Mouse (Mus musculus): ENCODE data around the gene C1qtnf6. TPM values are rescaled to one million over a fixed set of nuclear protein-coding genes. Genes with fewer than 3 reads are reported as not detected.

C1qtnf6 gene
- total and polyA plus RNA-seq, 2 experiments from 2014 or later, result 23.0 to 27.4 TPM

- TF ChIP-seq CTCF (IDR thresholded peaks at IDR 0.05; ENCODE audit: low read depth), result no peak
- no peak for TF ChIP-seq EP300 (IDR thresholded peaks at IDR 0.05; ENCODE audit: low read depth)
- H3K9ac ChIP-seq (replicated peaks; ENCODE audit: low read depth, low read length), result no peak overlapping the region
- no peak for ATAC-seq (ENCODE audit: insufficient read depth, low read depth)
These were observed 32.1 kb upstream of the C1qtnf6 start for GRCm38 (mm10) chr15:78563344-78563743.

GRCm38 (mm10) chr15:78559141-78559979, 28.1 kb upstream of the C1qtnf6 start:
- no peak overlapping the region for H3K4me3 ChIP-seq (ENCODE audit: low read depth, low read length)
- H3K9me3 ChIP-seq (replicated peaks; ENCODE audit: control insufficient read depth, low read length), result no peaks in the 10 kb centered on the region
- H3K36me3 ChIP-seq (replicated peaks; ENCODE audit: control insufficient read depth, insufficient read depth, low read length), result no peaks in the 10 kb centered on the region
- no peaks in the 10 kb centered on the region; the same call in 1 of the 2 replicates for H3K27me3 ChIP-seq (ENCODE audit: control insufficient read depth, insufficient read depth, low read length)
- no peak overlapping the region; the same call in 1 of the 2 replicates for H3K27ac ChIP-seq (ENCODE audit: low read depth)
- H3K9ac ChIP-seq (replicated peaks; ENCODE audit: low read depth, low read length), result no peak overlapping the region
- no peak overlapping the region for H3K4me2 ChIP-seq (ENCODE audit: low read depth, low read length)
- no peaks in the 10 kb centered on the region for H3K4me1 ChIP-seq (ENCODE audit: control insufficient read depth, insufficient read depth)
- TF ChIP-seq CTCF (IDR thresholded peaks at IDR 0.05; ENCODE audit: low read depth) (no peak), EP300 (IDR thresholded peaks at IDR 0.05; ENCODE audit: low read depth) (no peak)
- no peak for DNase-seq (ENCODE audit: low spot score)
- no peak for ATAC-seq (ENCODE audit: insufficient read depth, low read depth)
- 61% methylated on average over 11 of the region's 11 CpGs for WGBS

More at GRCm38 (mm10) chr15:78563344-78563743, 32.1 kb upstream of the C1qtnf6 start:
- no peaks in the 10 kb centered on the region for H3K27me3 ChIP-seq (ENCODE audit: control insufficient read depth, insufficient read depth, low read length)
- no peak overlapping the region for H3K4me2 ChIP-seq (ENCODE audit: low read depth, low read length)
- H3K4me1 ChIP-seq (ENCODE audit: control insufficient read depth, insufficient read depth), result no peaks in the 10 kb centered on the region
- no peak overlapping the region for H3K4me3 ChIP-seq (ENCODE audit: low read depth, low read length)
- no peak for DNase-seq (ENCODE audit: low spot score)
- 95% methylated on average over 3 of the region's 3 CpGs for WGBS
- no peaks in the 10 kb centered on the region for H3K36me3 ChIP-seq (replicated peaks; ENCODE audit: control insufficient read depth, insufficient read depth, low read length)
- no peak overlapping the region for H3K27ac ChIP-seq (ENCODE audit: low read depth)
- H3K9me3 ChIP-seq (replicated peaks; ENCODE audit: control insufficient read depth, low read length), result no peaks in the 10 kb centered on the region

DNA sequence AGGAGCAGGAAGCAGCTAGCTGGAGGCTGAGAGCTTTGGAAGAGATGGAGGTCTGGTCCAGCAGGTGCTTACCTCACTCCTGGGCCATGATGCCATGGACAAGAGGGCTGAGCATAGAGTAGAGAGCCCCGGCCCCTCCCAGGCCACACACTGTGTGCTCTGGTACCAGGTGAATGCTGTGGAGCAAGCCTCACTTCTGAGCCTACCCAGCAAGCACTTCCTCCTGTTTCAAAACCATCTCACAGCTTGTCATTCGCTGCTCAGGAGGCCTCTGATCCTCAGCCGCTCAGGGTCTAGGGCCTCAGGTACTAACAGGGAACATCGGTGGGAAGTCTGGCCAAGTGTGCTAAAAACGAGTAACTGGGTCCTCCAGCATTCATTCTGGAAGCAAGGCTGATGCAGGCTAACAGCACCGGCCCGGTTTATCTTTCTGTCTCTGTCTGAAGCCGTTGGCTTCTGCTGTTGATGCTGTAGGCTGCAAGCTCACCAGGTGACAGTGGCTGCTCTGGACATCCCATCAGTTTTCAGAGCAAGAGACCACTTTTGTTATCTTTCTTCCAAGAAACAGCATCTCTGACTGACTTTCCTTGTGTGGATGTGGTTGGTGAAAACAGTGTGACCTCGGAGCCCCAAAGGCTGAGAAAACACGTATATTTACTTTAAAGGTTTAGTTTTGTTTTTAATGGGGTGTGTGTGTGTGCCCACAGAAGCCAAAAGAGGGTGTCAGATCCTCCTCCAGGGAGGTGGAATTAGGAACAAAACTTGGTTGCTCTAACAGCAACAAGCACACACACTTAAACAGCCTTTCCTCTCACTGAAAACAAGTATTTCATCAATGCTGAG, 26.7 kb upstream of the C1qtnf6 start:
- no peak for TF ChIP-seq EP300 (IDR thresholded peaks at IDR 0.05; ENCODE audit: low read depth)
- no peak for TF ChIP-seq CTCF (IDR thresholded peaks at IDR 0.05; ENCODE audit: low read depth)
- Histone ChIP-seq H3K27me3 (ENCODE audit: control insufficient read depth, insufficient read depth, low read length) (no peaks in the 10 kb centered on the region; the same call in 1 of the 2 replicates), H3K4me3 (ENCODE audit: low read depth, low read length) (no peak overlapping the region), H3K4me1 (ENCODE audit: control insufficient read depth, insufficient read depth) (no peaks in the 10 kb centered on the region), H3K27ac (ENCODE audit: low read depth) (no peak overlapping the region), H3K4me2 (ENCODE audit: low read depth, low read length) (no peak overlapping the region), H3K9ac (replicated peaks; ENCODE audit: low read depth, low read length) (no peak overlapping the region), H3K9me3 (replicated peaks; ENCODE audit: control insufficient read depth, low read length) (peaks cover 3% of the 10 kb centered on the region; the same call in 1 of the 2 replicates), H3K36me3 (replicated peaks; ENCODE audit: control insufficient read depth, insufficient read depth, low read length) (no peaks in the 10 kb centered on the region)
- DNase-seq (ENCODE audit: low spot score) (no peak), ATAC-seq (ENCODE audit: insufficient read depth, low read depth) (no peak)
- 57% methylated on average over 10 of the region's 10 CpGs for WGBS

DNA sequence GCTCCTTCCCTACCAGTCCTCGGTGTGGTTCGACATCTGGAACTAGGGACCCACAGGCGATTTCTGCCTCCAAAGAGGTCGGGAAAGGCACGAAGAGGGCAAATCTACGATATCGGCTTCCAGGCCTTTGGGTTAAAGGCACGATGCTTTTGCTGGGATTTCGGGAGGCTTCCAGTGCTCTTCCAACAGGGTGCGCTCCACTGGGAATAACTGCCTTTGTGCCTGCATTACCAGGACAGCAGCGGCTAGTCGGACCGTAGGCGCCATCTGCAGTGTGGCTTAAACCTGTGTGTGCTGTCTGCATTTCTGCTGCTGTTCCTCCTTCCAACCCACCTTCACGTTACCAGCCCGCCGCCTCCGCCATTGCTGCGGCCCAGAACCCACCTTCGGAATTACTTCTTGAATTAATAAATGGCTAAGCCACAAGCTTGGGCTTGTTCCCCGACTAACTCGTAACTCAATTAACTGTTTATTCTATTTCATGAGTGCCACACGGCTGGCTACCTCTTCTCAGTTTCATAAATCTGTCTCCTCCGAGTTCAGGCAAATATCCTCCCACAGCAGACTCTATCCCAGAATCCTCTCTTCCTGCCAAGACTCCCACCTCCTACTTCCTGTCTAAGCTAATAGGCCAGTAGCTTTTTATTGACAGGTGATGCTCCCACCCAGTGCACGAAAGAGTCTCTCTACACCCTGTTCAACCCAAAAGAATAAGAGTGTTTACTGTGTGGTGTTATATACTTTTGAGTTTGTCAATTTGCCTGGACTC, 23.5 kb upstream of the C1qtnf6 start:
- DNase-seq (ENCODE audit: low spot score), result no peak
- H3K27me3 ChIP-seq (ENCODE audit: control insufficient read depth, insufficient read depth, low read length), result no peaks in the 10 kb centered on the region; the same call in 1 of the 2 replicates
- 58% methylated on average over 25 of the region's 25 CpGs for WGBS

GRCm38 (mm10) chr15:78549189-78549734, 18.0 kb upstream of the C1qtnf6 start:
- Histone ChIP-seq H3K27ac (ENCODE audit: low read depth) (no peak overlapping the region), H3K9ac (replicated peaks; ENCODE audit: low read depth, low read length) (no peak overlapping the region), H3K4me1 (ENCODE audit: control insufficient read depth, insufficient read depth) (no peaks in the 10 kb centered on the region), H3K27me3 (ENCODE audit: control insufficient read depth, insufficient read depth, low read length) (peaks cover 12% of the 10 kb centered on the region), H3K4me2 (ENCODE audit: low read depth, low read length) (no peak overlapping the region), H3K36me3 (replicated peaks; ENCODE audit: control insufficient read depth, insufficient read depth, low read length) (no peaks in the 10 kb centered on the region), H3K4me3 (ENCODE audit: low read depth, low read length) (no peak overlapping the region), H3K9me3 (replicated peaks; ENCODE audit: control insufficient read depth, low read length) (peaks cover 6% of the 10 kb centered on the region)
- WGBS, result 69% methylated on average over 4 of the region's 4 CpGs
- DNase-seq (ENCODE audit: low spot score) (no peak), ATAC-seq (ENCODE audit: insufficient read depth, low read depth) (no peak)
- TF ChIP-seq CTCF (IDR thresholded peaks at IDR 0.05; ENCODE audit: low read depth) (no peak), EP300 (IDR thresholded peaks at IDR 0.05; ENCODE audit: low read depth) (no peak)

More for the DNA sequence above, 23.5 kb upstream of the C1qtnf6 start:
- H3K27ac ChIP-seq (ENCODE audit: low read depth), result no peak overlapping the region
- H3K4me1 ChIP-seq (ENCODE audit: control insufficient read depth, insufficient read depth), result no peaks in the 10 kb centered on the region
- no peaks in the 10 kb centered on the region for H3K36me3 ChIP-seq (replicated peaks; ENCODE audit: control insufficient read depth, insufficient read depth, low read length)
- H3K9me3 ChIP-seq (replicated peaks; ENCODE audit: control insufficient read depth, low read length), result peaks cover 6% of the 10 kb centered on the region
- peak overlapping the region; percentile 10; the same call in 1 of the 2 replicates for H3K4me2 ChIP-seq (ENCODE audit: low read depth, low read length)
- H3K9ac ChIP-seq (replicated peaks; ENCODE audit: low read depth, low read length), result no peak overlapping the region
- TF ChIP-seq EP300 (IDR thresholded peaks at IDR 0.05; ENCODE audit: low read depth) (no peak), CTCF (IDR thresholded peaks at IDR 0.05; ENCODE audit: low read depth) (no peak; the same call in 1 of the 2 replicates)
- peak overlapping the region; percentile 22 for H3K4me3 ChIP-seq (ENCODE audit: low read depth, low read length)
- no peak for ATAC-seq (ENCODE audit: insufficient read depth, low read depth)
